Mouse (Mus musculus) hindbrain, embryonic 14.5 days (tissue): ENCODE measurements around the gene Adi1. TPM values are rescaled to one million over a fixed set of nuclear protein-coding genes. Genes with fewer than 3 reads are reported as not detected.

Experiments
- ATAC-seq: fragments of 200-750 bp; cut with Nextera tagmentation; 2 replicates; pipeline ENCODE4 v1.8.0; 2017; ENCODE audit warnings: moderate number of reproducible peaks, mild to moderate bottlenecking, moderate TSS enrichment, moderate library complexity; ENCODE audit not compliant: low FRiP score
- DNase-seq: peaks from one replicate; pipeline ENCODE4 v3.0.0-alpha.2; 2015; ENCODE audit warnings: low spot score
- H3K27ac ChIP-seq: fragments of 300-500 bp; sonication (generic); 2 replicates; pipeline ENCODE4 v1.5.1; 2014; ENCODE audit warnings: mild to moderate bottlenecking, moderate library complexity
- H3K27me3 ChIP-seq: fragments of 300-500 bp; sonication (generic); 2 replicates; pipeline ENCODE4 v1.6.1; 2014; ENCODE audit warnings: mild to moderate bottlenecking, low read length, mixed read lengths; ENCODE audit not compliant: control insufficient read depth, insufficient read depth
- H3K36me3 ChIP-seq: fragments of 300-500 bp; sonication (generic); replicated peaks from 2 replicates; pipeline ENCODE4 v1.6.1; 2014; ENCODE audit not compliant: control insufficient read depth, insufficient read depth
- H3K4me1 ChIP-seq: fragments of 300-500 bp; sonication (generic); replicated peaks from 2 replicates; pipeline ENCODE4 v1.6.1; 2014; ENCODE audit warnings: antibody characterized with exemption, low read length, mixed read lengths; ENCODE audit not compliant: control insufficient read depth, insufficient read depth
- H3K4me2 ChIP-seq: fragments of 300-500 bp; sonication (generic); replicated peaks from 2 replicates; pipeline ENCODE4 v1.6.1; 2014; ENCODE audit warnings: mild to moderate bottlenecking, moderate library complexity
- H3K4me3 ChIP-seq: fragments of 300-500 bp; sonication (generic); replicated peaks from 2 replicates; pipeline ENCODE4 v1.5.1; 2014; ENCODE audit warnings: mild to moderate bottlenecking, low read length
- H3K9ac ChIP-seq: fragments of 300-500 bp; sonication (generic); 2 replicates; pipeline ENCODE4 v1.6.1; 2014
- H3K9me3 ChIP-seq: fragments of 300-500 bp; sonication (generic); 2 replicates; pipeline ENCODE4 v1.6.1; 2016; ENCODE audit warnings: low read length; ENCODE audit not compliant: control insufficient read depth
- WGBS: fragments of 180-500 bp; shearing (Covaris S2); extraction: QIAGEN DNeasy Blood & Tissue Kit; methylation state at CpG from one replicate; pipeline ENCODE4 v1.1.7; 2014; 5-methylcytosine and 5-hydroxymethylcytosine counted together
- polyA plus RNA-seq: library from polyadenylated mRNA; unstranded; fragments of >200 nt; fragmentation: Nextera tagmentation; extraction: Ambion mirVana; gene quantifications from 2 replicates; pipeline ENCODE4 v1.2.1, GENCODE M21; 2014

The Adi1 gene
- polyA plus RNA-seq, 1 experiment from 2014 or later, result 27.5 TPM

- Histone ChIP-seq H3K4me1 (peaks cover 9% of the 10 kb centered on the region), H3K9me3 (no peaks in the 10 kb centered on the region), H3K4me2 (peak within 1 kb of the TSS; percentile 87), H3K9ac (peak within 1 kb of the TSS; percentile 71), H3K27ac (peak within 1 kb of the TSS; percentile 89), H3K4me3 (peak within 1 kb of the TSS; percentile 68), H3K36me3 (peaks cover 9% of the 10 kb centered on the region), H3K27me3 (no peaks in the 10 kb centered on the region)
- DNase-seq (peak; percentile 95), ATAC-seq (peak; percentile 97)
- WGBS, result 2% methylated on average over 52 of the region's 52 CpGs
Observed at GRCm38 (mm10) chr12:28649141-28650110, 25.6 kb upstream of the Adi1 start, which contains the start of gene Rnaseh1. Rnaseh1 (plus strand) TSS chr12:28649602.

- H3K36me3 ChIP-seq, result peaks cover 36% of the 10 kb centered on the region
- H3K27ac ChIP-seq, result no peak overlapping the region
- 86% methylated on average over 4 of the region's 4 CpGs for WGBS
- no peaks in the 10 kb centered on the region for H3K9me3 ChIP-seq
- H3K4me2 ChIP-seq, result no peak overlapping the region
- H3K4me3 ChIP-seq, result no peak overlapping the region
- H3K27me3 ChIP-seq, result no peaks in the 10 kb centered on the region
- no peak for DNase-seq
- no peak overlapping the region for H3K9ac ChIP-seq
- H3K4me1 ChIP-seq, result no peaks in the 10 kb centered on the region
- no peak for ATAC-seq
Observed at GRCm38 (mm10) chr12:28662628-28663027, 12.4 kb upstream of the Adi1 start.

GRCm38 (mm10) chr12:28666734-28667133, 8.3 kb upstream of the Adi1 start:
- no peak for DNase-seq
- no peak for ATAC-seq
- 76% methylated on average over 4 of the region's 4 CpGs for WGBS
- no peaks in the 10 kb centered on the region for H3K9me3 ChIP-seq
- H3K27ac ChIP-seq, result no peak overlapping the region
- H3K4me3 ChIP-seq, result no peak overlapping the region
- no peaks in the 10 kb centered on the region for H3K36me3 ChIP-seq
- no peak overlapping the region for H3K9ac ChIP-seq
- no peaks in the 10 kb centered on the region for H3K27me3 ChIP-seq
- H3K4me2 ChIP-seq, result no peak overlapping the region
- no peaks in the 10 kb centered on the region for H3K4me1 ChIP-seq

- no peak for DNase-seq
- Histone ChIP-seq H3K9ac (no peak overlapping the region), H3K9me3 (no peaks in the 10 kb centered on the region), H3K4me3 (no peak overlapping the region), H3K27ac (no peak overlapping the region), H3K4me2 (no peak overlapping the region), H3K27me3 (no peaks in the 10 kb centered on the region), H3K4me1 (no peaks in the 10 kb centered on the region), H3K36me3 (no peaks in the 10 kb centered on the region)
- 56% methylated on average over 8 of the region's 8 CpGs for WGBS
- no peak for ATAC-seq
Observed at GRCm38 (mm10) chr12:28667287-28667686, 7.7 kb upstream of the Adi1 start.

GRCm38 (mm10) chr12:28674038-28674720, 852 bp upstream of the Adi1 start:
- no peak for ATAC-seq
- Histone ChIP-seq H3K4me2 (peak overlapping the region; percentile 57), H3K27me3 (no peaks in the 10 kb centered on the region), H3K27ac (peak overlapping the region; percentile 95), H3K36me3 (no peaks in the 10 kb centered on the region), H3K9ac (peak overlapping the region; percentile 67; the same call in 1 of the 2 replicates), H3K4me3 (peak overlapping the region; percentile 42), H3K9me3 (no peaks in the 10 kb centered on the region), H3K4me1 (peaks cover 8% of the 10 kb centered on the region)
- WGBS, result 89% methylated on average over 10 of the region's 10 CpGs
- DNase-seq, result no peak

GRCm38 (mm10) chr12:28675925-28676209, 836 bp downstream of the Adi1 start:
- DNase-seq (no peak), ATAC-seq (no peak)
- Histone ChIP-seq H3K27me3 (no peaks in the 10 kb centered on the region), H3K4me1 (peaks cover 8% of the 10 kb centered on the region), H3K9ac (peak overlapping the region; percentile 67), H3K27ac (peak overlapping the region; percentile 95), H3K36me3 (no peaks in the 10 kb centered on the region), H3K4me2 (peak overlapping the region; percentile 57), H3K9me3 (no peaks in the 10 kb centered on the region), H3K4me3 (peak overlapping the region; percentile 42)
- WGBS, result 68% methylated on average over 5 of the region's 5 CpGs

GRCm38 (mm10) chr12:28684674-28685073, 9.6 kb downstream of the Adi1 start:
- Histone ChIP-seq H3K27me3 (no peaks in the 10 kb centered on the region), H3K4me2 (no peak overlapping the region), H3K27ac (no peak overlapping the region), H3K4me1 (0 out of 2 replicates have a peak, but pooled peaks cover 3% of the 10 kb centered on the region), H3K36me3 (peaks cover 8% of the 10 kb centered on the region; the same call in 1 of the 2 replicates), H3K9ac (no peak overlapping the region), H3K9me3 (no peaks in the 10 kb centered on the region), H3K4me3 (no peak overlapping the region)
- WGBS, result 100% methylated on average over 1 of the region's 1 CpGs
- ATAC-seq, result no peak
- DNase-seq, result no peak

- Histone ChIP-seq H3K27ac (0 out of 2 replicates have a peak overlapping the region, but pooled peaks have one; percentile 43), H3K9me3 (no peaks in the 10 kb centered on the region)
- no peak for ATAC-seq
Observed at GRCm38 (mm10) chr12:28685771-28686170, 10.7 kb downstream of the Adi1 start.

GRCm38 (mm10) chr12:28686199-28686879, 11.3 kb downstream of the Adi1 start:
- Histone ChIP-seq H3K9ac (no peak overlapping the region), H3K4me1 (0 out of 2 replicates have a peak, but pooled peaks cover 3% of the 10 kb centered on the region), H3K4me3 (no peak overlapping the region), H3K9me3 (no peaks in the 10 kb centered on the region), H3K36me3 (peaks cover 22% of the 10 kb centered on the region), H3K4me2 (no peak overlapping the region), H3K27ac (peak overlapping the region; percentile 64; the same call in 1 of the 2 replicates), H3K27me3 (no peaks in the 10 kb centered on the region)
- WGBS, result 44% methylated on average over 8 of the region's 8 CpGs
- no peak for DNase-seq
- ATAC-seq, result peak; percentile 27; the same call in 1 of the 2 replicates

More at GRCm38 (mm10) chr12:28685771-28686170, 10.7 kb downstream of the Adi1 start:
- Histone ChIP-seq H3K9ac (no peak overlapping the region), H3K4me3 (no peak overlapping the region), H3K36me3 (peaks cover 18% of the 10 kb centered on the region), H3K4me2 (no peak overlapping the region), H3K27me3 (no peaks in the 10 kb centered on the region), H3K4me1 (0 out of 2 replicates have a peak, but pooled peaks cover 3% of the 10 kb centered on the region)
- DNase-seq, result no peak
- WGBS, result 74% methylated on average over 3 of the region's 3 CpGs
